Mouse (Mus musculus): ENCODE results near the gene P2rx2.

P2rx2 gene

DNA sequence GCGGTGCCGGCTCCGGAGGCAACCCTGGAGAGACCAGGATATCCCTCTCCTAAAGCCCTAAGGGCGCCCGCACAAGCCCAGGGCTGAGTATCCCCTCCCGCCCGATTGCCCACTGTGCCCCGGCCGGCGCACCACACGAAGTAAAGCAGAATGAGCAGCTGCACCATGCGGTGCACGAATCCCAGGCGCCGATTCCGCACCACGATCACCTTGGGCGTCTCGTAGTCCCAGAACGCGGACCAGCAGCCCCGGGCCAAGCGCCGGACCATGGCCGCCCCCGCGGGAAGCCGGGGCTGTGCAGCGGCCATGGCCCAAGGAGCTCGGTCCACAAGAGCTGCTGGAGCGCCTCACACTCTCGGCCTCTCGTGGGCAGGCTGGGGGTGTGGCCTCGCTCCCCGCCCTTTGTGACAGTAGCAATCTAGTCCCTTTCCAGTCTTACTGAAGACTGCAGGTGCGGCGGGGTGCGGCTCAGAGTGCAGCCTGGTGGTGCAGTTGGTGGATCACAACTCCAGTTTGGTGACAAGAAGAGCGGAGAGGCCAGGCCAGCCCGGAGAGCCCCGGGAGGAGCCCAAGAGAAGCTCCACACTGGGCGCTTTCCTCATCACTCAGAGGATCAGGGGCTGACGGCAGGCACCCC, at the start of gene P2rx2:
Gene P2rx2 (minus strand): TSS at position 565 of the 637 bp plus-strand sequence.
- no peak for DNase-seq (ENCODE audit: low read depth, low spot score)

DNA sequence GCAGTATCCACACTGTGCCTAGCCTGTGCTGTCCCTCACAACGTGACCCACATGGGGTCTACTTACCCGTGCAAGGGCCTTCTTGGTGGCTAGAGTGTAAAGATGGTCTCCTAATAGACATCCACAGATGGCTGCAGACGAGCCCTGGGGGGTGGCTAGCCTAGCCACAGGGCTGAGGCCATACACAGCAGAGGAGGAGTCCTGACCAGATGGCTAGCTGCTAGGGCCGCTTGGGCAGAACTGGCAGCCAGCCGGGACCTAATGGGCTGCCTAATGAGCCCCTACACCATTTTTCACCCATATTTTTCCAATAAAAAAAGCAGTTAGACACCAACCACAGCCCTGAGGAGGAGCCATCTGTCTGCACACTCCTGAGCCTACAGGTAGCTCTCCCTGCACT, 49.7 kb upstream of the P2rx2 start:
- DNase-seq (ENCODE audit: low read depth, low spot score): no peak

DNA sequence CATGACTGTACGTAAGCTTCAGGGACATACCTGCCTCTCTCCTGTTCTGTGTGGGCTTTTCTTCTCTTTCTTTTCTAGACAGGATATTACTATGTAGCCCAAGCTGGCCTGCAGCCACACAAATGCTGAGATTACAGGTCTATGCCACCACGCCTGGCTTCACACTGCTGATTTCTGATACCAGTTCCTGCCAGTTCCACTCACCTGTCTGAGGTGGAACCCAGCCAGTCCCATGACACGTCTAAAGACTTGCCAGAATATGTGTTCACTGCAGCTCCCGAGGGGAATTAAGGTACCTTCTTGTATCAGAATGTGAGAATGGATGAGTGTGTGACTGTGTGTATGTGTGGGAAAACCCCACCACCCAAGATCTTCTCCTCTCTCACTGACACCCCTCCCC, 47.6 kb upstream of the P2rx2 start:
- DNase-seq (ENCODE audit: low read depth, low spot score): no peak

DNA sequence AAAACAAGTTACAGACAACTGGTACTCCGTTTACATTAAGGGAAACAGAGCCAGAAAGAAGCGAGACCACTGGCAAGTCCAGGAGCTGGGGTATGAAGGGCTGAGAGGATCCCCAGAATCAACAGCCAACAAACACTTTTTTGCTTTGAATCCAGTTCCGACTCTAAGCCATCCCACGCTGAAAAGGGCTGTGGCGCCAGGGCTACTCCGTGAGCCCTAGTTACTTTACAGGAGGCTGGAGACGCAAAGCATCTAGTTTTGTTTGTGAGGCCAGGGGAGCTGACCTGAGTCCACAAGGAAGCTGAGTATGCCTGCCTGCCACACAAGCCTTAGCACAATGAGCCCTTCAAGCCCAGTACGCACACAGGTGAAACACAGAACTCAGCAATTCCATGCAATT, 44.3 kb upstream of the P2rx2 start:
- DNase-seq (ENCODE audit: low read depth, low spot score): no peak

DNA sequence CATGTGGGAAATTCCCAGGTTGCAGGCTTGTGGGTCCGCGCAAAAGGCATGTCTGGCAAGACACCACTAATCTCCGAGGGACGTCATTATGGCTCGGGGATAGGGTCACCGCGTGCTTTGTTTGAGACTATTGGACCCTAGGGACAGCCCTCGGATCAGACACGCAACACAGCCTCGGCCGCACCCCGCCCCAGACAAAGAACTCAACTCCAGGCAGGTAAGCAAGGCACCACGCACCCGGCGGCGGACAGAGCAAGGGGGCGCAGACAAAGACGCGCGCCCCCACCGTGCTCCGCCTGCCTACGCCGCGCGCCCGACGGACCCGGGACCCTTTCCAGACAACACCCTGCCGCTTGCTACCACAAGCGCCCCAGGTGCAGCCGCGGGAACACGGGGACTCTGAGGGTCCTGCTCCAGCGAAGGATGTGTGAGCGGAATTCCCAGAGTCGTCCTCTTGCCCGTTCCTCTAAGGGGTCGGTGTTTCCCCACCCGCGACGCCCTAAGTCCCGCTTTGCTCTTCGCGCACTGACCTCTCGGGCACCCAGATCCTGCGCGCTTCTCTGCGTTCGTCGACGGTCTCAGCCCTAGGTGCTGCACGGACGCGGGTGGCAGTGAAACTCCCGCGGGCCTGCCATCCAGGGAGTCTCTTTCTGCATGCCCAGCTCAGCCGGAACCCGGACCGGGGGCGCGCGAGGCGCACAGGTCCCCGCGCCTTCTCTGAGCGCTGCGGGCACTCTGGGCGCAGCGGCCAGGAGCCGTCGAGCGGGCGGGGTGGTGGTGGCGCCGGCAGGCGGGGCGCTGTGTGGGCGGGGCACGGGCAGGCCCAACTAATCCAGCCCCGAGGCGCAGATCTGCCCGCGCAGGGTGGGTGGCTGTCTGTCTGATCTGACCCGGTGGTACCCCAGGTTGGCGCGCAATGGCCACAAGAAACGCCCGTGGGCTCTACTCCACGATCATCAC, 43.6 kb upstream of the P2rx2 start:
- DNase-seq (ENCODE audit: low read depth, low spot score): no peak

DNA sequence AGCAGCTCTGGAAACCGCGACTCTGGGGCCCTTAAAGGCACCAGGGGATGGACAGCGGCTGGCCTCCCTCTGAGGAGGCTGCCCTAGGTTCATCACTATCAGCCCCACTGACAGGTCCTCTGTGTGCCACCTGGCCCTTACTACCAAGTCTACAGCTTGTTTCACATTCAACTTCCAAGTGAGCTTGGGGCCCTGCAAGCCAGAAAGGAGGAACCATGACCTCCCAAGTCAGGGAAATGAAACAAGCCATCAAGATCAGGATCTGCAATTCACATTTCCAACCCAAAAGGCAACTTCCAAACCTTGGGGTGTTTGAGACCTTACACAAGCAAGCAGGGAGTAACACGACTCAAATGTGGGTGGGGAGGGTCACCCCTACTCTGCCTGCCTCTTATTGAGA, 42.3 kb upstream of the P2rx2 start:
- DNase-seq (ENCODE audit: low read depth, low spot score): no peak

DNA sequence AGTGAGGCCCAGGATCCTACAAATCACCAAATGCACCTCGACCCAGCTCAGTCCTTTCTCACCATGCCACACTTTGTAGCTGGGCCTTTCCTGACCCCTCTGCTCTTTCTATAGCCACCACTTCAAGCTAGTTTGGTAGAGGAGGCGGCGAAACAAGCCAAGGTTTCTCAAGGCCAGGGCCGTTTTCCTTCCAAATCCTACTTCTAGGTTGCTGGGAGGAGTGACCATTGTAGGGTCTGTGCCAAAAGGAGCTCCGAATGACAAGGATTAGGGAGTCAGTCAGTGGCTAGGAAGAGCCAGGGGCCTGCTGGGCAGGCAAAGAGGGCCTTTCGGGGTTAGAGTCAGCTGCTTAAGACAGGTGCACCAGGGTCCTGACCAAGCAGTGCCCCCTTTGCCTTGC, 41.5 kb upstream of the P2rx2 start:
- DNase-seq (ENCODE audit: low read depth, low spot score): no peak

DNA sequence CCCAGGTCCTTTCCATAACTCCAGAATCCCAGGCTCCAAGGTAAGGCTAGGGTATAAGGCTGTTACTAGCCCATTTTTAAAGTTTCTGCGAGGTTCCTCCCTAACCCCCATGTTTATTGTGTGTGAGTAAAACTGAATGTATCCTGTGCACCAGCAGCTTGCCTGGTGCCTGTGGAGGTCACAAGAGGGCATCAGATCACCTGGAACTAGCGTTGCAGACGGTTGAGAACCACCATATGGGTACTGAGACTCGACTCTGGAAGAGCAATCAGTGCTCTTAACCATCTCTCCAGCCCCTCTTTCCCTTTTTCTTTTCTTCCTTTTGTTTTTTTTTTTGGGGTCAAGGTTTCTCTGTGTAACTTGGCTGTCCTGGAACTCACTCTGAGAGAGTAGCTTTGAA, 36.8 kb upstream of the P2rx2 start:
- DNase-seq (ENCODE audit: low read depth, low spot score): no peak

DNA sequence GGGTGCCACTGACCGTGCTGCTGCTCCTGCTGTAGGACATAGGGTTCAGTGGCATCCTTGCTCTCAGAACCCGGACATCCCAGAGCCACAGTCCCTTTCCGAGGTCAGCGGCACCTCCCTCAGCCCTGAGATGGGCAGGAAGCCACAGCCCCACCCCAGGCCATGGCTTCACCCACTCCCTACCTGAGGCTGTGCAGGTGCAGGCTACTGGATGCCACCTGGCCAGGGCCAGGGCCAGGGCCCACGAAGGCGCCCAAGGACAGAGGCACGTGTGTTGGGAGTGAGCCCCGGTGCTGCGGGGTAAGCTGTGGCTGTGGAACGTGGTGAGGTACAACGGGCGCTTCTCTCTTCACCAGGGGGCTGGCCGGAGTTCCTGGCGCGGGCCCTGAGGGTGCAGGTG, 36.1 kb upstream of the P2rx2 start:
- DNase-seq (ENCODE audit: low read depth, low spot score): no peak

DNA sequence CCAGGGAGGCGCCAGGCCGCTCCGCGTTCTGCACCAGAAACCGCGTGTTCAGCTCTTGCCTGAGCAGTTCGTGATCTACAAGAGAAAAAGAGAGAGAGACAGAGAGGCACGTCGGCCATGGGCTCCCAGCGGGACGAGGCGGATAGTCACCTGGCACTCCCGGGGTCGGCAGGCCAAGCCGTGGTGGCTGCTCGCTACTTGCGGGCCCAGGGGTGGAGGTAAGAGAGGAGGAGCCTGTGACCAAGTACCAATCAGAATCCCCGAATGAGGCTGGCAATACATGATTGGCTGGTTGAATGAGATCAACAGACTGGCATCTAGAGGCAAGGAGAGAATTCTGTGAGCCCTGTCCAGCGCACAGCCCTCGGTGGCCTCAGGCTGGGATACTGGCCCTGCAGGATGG, 35.2 kb upstream of the P2rx2 start:
- DNase-seq (ENCODE audit: low read depth, low spot score): no peak

DNA sequence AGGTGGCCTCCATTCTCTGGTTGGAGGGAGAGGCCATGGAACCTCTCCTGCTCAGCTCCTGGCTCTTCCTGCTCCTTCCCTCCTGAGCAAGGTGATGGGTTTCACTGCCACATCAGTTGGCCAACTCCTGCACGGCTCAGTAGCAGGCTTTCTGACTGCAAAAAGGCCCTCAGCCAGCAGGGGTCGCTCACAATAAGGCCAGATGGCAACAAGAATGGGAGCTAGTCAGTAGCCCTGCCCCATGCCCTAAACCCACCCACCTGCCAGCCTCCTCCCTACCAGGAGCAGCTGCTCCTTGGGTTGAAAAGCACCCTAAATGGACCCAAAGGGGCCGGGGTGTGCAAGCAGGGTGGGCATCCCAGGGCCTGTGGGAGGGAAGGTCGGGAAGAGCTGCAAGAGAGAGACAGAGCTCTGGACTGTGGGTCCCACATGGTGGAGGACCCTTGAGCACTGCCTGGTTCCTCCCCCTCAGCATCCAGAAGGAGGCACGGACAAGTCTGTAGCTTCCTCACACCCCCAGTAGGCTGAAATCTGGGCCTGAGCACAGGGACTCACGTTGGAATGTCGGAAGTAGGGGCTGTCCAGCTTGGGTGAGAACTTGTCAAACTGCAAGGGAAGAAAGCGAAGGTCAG, 33.9 kb upstream of the P2rx2 start:
- no peak for DNase-seq (ENCODE audit: low read depth, low spot score)

DNA sequence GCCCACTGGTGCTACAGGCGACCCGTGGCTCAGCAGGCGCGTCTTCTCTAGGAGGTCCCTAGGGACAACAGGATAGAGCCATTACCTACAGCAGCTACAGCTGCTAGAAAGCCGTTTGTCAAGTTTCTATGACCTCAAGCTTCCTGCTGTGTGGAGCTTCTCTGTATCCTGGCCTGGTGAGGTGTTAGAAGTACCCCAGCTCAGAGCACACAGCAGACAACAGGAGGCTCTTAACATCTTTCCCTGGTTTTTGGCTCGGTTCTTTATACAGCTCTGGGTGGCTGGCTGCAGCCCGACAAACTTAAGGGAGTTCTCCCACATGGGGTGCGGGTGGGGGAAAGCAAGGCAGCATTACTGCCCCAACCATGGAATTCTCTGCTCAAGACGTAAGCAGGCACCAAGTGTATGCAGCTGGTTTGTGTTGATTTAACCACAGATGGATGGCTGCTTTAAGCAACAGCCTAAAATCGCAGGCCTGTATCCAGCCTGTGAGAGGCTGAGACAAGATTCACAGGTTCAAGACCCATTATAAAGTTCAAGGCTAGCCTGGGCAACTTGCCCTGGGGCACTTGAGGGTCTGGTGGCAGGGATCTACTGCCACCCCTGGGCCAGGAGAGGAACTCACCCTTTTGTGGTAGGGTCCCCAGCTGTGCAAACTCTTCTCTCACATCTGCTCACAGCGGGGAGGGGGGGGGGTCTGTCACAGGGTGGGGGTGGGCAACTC, 21.0 kb upstream of the P2rx2 start:
- DNase-seq (ENCODE audit: low read depth, low spot score): no peak

DNA sequence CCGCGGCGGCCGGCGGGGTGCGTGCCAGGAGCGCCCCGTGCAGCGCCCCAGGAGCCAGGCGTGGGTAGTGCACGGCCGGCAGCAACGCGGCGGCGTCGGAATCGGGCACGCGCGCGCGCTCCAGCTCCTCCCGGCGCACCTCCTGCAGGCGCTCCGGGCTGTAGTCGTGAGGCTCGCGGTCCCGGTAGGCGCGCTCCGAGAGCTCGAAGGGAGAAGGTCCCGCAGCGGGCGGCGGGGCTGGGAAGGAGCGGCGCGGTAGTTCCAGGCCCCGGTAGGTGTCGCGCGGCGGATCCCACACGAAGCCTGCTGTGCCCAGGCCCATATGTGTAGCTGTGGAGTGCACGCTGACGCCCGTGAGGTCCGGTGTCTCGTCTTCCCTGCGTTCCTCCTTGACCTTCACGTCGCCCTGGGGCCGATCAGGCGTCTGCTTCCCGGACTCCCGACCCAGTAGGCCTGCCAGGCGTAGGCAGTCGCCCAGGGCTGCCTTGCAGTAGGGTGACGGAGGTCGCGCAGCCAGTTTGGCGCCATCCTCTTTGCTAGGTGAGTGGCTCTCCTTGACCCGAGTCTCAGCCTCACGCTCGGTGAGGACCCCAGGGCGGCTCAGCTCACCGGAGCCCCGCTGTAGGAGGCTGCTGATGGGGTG, 20.3 kb upstream of the P2rx2 start:
- DNase-seq (ENCODE audit: low read depth, low spot score): no peak

DNA sequence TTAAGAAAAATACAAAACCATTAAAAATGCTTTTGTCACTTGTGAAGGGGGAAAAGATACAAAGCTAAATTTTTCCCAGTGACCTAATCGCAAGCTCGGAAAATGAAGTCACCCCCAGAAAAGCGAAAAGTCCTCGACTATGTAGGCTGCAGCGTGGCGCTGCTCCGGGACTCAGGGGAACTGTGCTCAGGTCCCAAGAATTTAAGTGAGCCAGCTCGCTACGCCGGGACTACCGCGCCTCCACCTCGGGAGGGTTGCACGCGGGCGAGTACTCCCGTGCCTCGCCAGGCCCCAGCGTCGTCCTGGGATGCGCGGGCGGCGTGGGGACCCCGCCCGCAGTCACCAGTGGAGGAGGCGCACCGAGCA, 19.8 kb upstream of the P2rx2 start:
- no peak for DNase-seq (ENCODE audit: low read depth, low spot score)

DNA sequence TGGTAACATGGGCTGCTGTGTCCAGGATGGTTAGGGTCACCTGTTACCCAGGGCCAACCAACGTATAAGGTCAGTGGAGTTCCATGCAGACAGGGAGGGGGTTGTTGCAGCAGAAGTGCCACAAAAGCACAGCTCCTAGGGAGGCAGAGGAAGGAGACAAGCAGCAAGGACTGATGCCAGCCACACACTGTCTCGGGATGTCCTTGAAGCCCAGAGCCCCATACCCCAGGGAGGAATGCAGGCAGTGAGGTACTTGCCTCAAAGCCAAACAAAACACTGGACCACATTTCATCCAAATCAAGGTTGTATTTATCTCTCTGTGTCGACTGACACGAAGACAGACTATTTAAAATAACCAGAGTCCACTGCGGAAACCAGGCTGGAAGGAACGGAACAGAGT, 18.5 kb upstream of the P2rx2 start:
- no peak for DNase-seq (ENCODE audit: low read depth, low spot score)

DNA sequence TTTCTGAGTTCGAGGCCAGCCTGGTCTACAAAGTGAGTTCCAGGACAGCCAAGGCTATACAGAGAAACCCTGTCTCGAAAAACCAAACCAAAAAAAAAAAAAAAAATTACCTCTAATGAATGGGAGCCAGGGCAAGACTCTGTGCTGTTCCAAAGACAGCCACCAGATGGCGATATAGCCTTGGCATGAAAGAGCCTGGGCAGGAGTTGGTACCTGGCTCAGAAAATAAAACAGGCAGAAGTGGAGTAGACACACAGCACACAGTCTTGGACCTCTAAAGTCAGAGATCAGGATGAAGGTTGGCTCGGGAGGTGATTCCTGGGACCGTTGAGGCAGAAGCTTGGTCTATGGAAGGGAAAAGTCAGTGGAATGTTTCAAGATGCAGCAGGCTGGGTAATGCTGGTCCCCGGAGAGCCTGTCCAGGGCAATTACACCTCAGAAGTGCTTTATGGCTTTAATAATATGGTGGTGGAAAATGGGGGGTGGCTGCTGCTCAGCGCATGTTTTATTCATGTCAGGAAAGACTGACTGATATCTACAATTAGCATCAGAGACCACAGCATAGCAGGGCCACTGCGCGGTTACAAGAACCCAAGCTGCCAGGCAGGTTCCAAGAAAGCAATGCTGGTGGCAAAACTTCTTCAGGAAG, 14.6 kb upstream of the P2rx2 start:
- no peak for DNase-seq (ENCODE audit: low read depth, low spot score)

DNA sequence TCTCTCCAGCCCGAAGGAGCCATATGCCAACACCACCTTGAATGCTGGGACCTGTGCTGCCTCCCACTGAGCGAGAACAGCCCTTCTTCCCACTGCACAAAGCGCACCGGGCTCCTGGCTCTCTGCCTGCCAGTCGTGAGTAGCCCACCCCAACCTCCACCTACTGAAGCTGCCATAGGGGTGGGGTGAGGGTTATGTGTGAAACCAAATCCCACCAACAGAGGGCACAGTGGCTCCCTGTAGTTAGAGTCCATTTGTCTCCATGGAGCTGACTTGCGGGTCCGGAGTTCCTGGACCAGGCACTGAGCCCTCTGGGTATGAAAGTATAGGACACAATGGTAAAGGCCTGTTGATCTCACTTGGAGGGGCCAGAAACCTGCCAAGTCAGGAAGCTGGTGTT, 11.7 kb upstream of the P2rx2 start:
- DNase-seq (ENCODE audit: low read depth, low spot score): no peak

DNA sequence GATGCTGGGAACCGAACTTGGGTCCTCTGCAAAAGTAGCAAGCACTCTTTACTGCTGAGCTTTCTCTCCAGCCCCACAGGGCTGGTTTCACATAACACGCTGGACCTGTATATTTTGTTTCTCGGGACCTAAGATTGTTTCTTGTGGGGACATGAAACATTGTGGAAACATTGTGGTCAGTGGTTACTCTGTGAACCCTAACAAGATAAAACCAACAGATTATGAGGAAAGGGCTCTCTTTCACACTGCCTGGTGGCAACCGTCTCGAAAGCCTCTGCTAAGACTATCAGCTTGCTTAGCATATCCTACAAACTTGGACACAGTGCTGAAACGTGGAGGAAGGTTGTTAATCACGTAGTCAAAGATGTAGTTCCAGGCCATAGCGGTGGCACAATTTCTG, 4.0 kb upstream of the P2rx2 start:
- DNase-seq (ENCODE audit: low read depth, low spot score): no peak

DNA sequence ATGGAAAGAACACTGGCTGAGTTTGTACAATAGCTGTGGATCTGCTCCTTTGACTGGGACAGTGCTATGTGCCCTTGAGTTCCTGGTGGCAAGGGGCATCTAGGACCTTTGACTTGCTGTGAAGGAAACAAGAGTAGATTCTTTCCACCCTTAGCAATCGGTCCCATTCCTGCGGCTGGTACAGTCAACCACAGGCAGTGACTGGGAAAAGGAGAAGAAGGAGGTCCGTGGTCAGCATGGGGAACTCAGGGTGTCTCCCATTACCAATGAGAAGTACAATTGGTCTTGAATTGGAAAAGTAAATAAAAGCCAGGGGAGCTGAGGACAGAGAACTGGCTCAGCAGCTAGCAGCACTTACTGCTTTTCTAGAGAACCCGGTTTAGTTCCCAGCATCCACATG, 2.5 kb upstream of the P2rx2 start:
- no peak for DNase-seq (ENCODE audit: low read depth, low spot score)

DNA sequence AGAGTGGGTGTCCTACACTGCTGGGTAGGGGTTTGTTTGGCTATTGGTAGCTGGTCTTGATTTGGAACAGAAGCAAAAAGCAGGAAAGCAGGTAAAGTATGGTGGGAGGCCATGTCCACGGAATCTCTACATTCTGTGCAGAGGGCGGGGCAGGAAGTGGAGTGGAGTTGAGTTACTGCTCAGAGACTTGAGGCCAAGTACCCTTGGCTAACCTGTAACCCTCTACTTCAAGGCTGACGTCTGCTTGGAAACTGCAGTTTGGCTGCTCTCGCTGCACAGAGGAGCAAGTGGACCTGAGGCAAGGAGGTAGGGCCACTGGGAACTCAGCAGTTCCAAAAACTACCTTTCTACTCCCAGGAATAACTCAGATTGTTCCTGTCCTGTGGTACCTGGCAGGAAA, 1.5 kb upstream of the P2rx2 start, which contains the start of gene Lrcol1:
Gene Lrcol1 (plus strand): TSS at position 207 of the 400 bp plus-strand sequence.
- DNase-seq (ENCODE audit: low read depth, low spot score): no peak

DNA sequence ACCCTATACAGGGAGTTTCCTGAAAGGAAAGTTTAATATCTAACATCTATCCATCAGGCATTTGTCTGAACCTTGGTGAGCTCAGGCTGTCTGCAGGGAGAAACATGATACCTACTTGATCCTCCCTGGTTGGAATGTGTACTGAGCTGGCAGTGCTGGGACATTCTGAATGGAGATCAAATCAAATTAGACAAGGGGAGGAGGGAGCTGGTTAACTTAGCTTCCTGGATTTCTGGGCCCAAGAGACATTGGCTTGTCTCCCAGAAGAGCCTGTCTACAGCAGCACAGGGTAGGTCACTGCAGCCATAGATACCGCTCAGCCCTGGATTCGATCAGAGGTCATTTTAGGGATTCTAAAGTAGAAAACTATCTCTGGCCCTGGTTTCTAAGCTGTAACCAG, 4.2 kb downstream of the P2rx2 start:
- no peak for DNase-seq (ENCODE audit: low read depth, low spot score)

Measured in telencephalon, adult 2 months (tissue).